Mouse (Mus musculus) WW6 (cell line): ENCODE measurements around the gene 6430550D23Rik.
A peak's percentile ranks its signal among the peaks of the same experiment; 100 is the strongest.
"Not testable (repeated sequence)": the region's sequence is repeated elsewhere in the genome, so short reads cannot be mapped to it uniquely, and the experiment has no call there.

Experiments
- DNase-seq: peaks from one replicate; pipeline ENCODE4 v3.0.0-alpha.2; 2013; ENCODE audit warnings: low read depth, low spot score

Gene 6430550D23Rik

DNA sequence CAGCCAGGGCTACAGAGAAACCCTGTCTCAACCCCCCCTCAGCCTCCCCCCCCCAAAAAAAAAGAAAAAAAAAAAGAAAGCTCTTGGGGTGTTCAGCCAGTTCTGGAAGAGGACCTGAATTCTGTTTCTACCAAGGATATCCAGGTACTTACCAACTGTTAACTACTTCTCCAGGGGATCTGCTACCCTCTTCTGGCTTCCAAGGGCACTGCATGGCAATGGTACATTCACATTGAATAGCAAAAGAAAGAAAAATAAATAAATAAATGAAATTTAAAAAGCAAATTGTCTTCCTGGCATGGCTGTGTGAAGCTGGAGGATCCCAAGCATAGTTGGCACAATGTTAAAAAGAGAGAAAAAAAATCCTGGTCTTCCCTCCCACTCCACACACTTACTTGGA lies 55.8 kb downstream of the 6430550D23Rik start:
- DNase-seq: no peak

DNA sequence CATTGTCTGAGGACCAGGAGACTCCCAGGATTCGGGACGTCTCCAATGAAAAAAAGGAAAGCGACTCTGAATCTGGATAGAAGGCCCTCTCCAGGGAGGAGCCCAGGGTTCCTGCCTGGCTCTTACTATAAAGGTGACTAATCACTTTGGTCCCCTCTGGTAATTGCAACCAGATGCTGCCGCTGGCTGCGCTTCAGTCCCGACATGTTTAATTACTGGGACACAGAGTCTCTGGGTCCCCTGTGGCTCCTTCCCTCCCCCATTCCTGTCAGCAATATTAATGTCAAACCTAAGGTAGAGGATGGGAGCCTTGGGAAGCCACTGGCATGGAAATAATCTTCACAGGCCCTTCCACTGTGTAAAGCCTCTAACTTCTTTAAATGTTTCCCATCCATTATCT lies 58.4 kb downstream of the 6430550D23Rik start:
- no peak for DNase-seq

DNA sequence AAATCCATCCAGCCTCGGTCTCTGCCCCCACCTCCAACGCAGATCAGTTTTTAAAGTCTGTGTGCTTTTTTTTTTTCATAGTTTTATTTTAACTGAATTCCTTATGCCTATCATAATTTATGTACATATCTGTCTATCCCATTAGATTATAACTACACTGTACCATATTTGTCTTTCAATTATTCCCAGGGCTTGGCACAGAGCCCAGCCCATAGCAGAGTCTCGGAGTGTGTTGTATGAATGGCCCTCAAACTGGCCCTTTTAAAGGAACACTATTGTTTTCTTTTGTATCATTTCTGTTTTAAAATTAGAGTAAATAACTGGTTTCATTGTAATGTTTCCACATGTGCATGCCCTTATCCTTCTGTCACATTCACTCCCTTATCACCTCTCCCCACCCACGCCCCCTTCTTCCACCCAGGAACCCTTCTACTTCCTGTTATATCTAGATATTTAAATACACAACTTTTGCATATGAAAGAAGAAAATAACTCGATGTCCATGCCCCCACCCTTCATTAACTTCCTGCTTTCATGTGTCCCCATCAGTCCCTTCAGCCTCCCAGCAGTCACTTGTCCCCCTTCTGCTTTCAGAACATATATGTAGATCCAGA lies 60.3 kb downstream of the 6430550D23Rik start:
- DNase-seq: no peak

DNA sequence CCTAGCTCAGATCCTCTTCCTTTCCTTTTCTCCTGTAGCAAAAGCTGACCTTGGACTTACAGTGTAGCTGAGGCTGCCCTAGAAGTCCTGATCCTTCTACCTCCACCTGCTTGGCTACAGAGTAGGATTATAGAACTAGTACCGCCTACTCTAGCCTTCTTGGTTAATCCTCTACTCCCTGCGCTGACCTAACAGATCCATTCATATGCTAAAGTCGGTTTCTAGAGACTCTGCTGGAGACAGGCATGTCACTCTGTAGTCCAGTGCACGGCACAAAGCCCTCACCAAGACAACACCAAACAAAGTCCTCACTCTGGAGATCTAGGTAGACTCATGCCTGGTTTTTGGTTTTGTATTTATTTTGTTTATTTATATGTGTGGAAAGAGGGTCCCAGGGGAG lies 61.3 kb downstream of the 6430550D23Rik start:
- no peak for DNase-seq

- DNase-seq: no peak
These were observed 61.7 kb downstream of the 6430550D23Rik start for GRCm38 (mm10) chr2:155946069-155946468.

DNA sequence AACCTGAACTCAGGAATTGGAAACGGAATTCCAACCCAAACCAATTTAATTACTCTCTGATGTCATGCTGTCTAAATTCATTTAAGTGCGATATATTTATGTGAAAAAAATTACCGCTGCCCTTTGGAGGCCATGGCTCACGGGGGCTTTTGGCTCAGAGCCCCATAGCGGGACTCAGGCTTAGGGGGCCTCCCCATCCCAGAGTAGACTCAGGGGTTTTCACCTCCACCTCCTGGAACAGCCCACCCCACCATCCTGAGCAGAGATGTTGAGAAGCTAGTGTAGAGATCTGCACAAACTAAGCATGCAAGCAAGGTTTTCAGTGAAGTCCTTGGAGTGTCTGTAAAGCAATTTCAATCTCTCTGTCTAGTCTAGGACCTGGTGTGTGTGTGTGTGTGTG lies 62.2 kb downstream of the 6430550D23Rik start:
- no peak for DNase-seq

GRCm38 (mm10) chr2:155945124-155945523 lies 62.7 kb downstream of the 6430550D23Rik start, which contains the start of gene Gdf5:
Gene Gdf5, minus strand, starts transcription at chr2:155945367.
- DNase-seq: no peak

DNA sequence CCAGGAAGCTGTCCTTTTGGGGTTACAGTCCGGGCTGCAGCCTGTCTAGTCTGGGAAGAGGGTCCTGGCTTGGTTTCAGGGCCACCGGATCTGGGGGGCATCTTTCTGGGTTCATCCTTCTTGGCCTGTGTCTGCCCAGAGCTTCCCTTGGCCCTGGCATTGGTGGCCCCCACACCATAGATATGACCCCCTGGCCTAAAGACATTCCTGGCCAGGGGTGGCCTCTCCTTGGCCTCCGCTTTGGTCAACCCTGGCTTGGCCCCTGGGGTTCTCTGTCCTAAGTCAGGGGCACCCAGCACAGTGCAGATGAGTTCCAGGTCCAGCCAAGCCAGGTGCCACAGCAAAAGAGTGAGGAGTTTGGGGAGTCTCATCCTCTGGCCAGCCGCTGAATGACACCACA lies 63.1 kb downstream of the 6430550D23Rik start:
- no peak for DNase-seq

DNA sequence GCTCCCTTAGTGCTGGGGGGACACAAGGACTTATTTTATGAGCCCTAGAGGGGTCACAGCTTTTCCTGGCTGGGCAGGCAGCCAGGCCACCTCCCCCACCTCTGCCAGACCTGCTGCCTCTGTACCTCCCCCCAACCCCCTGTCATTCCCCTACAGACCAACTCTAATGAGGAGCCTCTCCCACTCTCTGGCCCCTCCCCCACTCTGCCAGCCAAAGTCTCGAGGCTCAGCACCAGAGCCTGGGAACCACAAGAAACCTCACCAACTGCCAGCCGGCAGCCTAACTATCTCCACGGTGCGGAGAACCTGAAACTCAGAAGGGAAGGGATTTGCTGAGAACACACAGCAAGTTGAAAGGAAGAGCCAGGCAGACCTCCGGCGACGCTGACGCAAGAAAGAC lies 64.3 kb downstream of the 6430550D23Rik start:
- DNase-seq: no peak

GRCm38 (mm10) chr2:155941697-155942442 lies 65.9 kb downstream of the 6430550D23Rik start:
- no peak for DNase-seq

- no peak for DNase-seq
These were observed 67.1 kb downstream of the 6430550D23Rik start, which contains the start of gene Gm15557 for GRCm38 (mm10) chr2:155940681-155941080. Gene Gm15557, plus strand, starts transcription at chr2:155940728.

DNA sequence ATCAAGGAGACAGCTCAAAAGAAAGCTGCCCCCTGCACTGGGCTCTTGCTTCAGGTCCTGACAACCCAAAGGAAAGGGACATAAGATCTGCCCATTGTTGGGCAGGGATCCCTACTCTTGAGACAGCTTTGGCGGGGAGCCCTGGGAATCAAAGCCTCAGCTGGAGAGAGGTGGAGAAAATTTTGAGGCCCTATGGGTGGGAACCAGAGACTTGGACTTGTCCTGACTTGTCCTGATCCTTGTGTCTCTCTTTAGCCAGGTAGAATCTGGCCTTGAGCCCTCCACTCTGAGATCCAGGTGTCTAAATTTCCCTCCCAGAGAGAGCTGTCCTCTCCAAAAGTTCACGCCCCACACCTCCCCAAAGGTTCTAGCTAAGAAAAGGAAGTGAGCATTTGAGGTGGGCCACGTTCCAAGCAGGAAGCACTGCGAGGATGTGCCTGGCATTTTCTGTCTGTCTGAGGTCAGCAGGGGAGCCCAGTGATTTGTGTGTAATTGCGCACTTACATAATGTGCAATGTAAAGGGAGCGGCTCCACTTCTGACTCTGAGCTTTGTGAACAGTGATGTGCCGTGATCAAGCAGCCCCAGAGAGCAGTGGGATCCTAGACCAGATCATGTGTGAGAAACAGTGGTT lies 67.8 kb downstream of the 6430550D23Rik start:
- no peak for DNase-seq

DNA sequence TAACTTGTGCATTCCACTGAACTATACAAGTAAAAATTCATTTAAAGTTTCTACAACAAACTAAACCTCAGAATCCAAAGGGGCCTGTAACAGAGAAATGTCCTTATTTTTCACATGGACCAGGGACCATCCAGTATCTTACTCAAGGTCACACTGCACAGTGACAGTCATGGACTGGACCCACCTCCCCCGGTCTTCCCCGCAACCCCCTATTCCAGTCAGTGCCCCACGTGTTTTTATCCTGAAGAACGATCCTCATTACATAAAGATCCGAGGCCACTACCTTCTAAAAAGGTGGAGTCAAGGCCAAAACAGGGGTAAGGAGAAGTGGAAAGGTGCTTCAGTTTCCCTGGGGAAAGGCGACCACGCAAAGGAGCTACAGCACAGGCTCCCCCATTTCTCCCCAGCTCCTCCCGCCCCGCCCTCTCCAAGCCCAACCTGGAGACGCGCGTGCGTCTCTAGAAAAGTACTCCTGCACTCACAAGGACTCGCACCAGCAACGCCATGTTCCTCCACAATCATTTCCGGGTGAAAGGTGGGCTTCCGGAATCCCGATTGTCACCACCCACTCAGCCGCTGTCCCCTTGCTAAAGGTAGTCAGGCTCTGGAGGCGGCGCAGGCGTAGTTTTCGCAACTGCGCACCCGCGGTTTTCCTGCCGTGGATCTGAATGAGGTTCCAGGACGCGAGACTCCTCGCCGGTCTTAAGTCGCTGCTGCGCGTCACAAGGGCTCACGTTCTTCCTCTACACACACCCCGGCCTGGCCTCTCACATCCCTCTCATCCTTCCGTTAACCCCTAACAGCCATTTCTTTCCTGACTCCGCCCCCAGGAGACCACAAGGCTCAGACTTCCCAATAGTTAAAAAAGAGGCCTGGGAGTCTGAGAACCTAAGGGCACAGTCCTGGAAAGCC lies 78.0 kb downstream of the 6430550D23Rik start, which contains the start of gene Uqcc1:
Uqcc1 (minus strand) TSS at position 780 of the 912 bp plus-strand sequence.
- DNase-seq: peak; percentile 84

DNA sequence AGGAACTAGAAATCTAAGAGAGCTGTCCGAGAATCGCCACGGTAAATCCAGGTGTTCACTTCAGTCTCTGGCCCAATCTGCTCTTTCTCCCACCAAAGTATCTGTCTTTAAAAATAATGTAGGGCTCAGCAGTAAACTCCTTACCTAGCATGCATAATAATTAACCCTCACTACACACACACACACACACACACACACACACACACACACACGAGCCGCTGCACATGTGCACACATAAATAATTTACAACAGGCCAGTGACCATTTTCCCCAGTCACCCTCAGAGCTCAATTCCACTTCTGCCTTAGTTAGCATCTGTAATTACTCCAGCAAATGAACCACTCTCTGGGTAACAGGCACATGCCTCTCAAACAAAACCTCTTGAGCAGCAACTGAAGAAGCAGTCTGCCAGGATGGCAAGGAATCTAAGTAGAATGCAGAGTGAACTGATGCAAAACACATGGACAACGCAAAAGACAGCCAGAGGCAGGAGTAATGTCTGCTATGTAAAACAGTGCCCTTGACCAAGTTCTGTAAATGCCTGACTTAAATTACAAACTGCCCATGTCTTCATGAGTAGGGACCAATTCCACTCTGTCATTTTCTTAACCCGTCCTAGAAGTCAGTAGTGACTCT lies 78.9 kb downstream of the 6430550D23Rik start:
- DNase-seq: no peak

- not testable (repeated sequence) for DNase-seq
These were observed 82.6 kb downstream of the 6430550D23Rik start for GRCm38 (mm10) chr2:155925213-155925612.
